Mouse (Mus musculus): ENCODE results near the gene Bub3. TPM values are rescaled to one million over a fixed set of nuclear protein-coding genes. Genes with fewer than 3 reads are reported as not detected.

Gene Bub3
- polyA plus RNA-seq, 1 experiment from 2014 or later = 72.3 TPM

- Histone ChIP-seq H3K27ac (ENCODE audit: low read depth, low read length) (no peak overlapping the region), H3K9me3 (ENCODE audit: control insufficient read depth) (no peaks in the 10 kb centered on the region), H3K4me2 (replicated peaks; ENCODE audit: low read depth) (no peak overlapping the region), H3K27me3 (replicated peaks; ENCODE audit: control insufficient read depth, insufficient read depth, low read length) (peaks cover 98% of the 10 kb centered on the region), H3K4me1 (replicated peaks; ENCODE audit: control insufficient read depth, insufficient read depth, low read length) (no peaks in the 10 kb centered on the region), H3K9ac (ENCODE audit: low read depth, low read length) (no peak overlapping the region), H3K4me3 (ENCODE audit: low read depth, low read length) (no peak overlapping the region), H3K36me3 (ENCODE audit: control insufficient read depth, insufficient read depth) (no peaks in the 10 kb centered on the region)
- WGBS = 5% methylated on average over 4 of the region's 4 CpGs
- no peak for TF ChIP-seq CTCF (IDR thresholded peaks at IDR 0.05; ENCODE audit: low read depth)
- no peak for ATAC-seq
Measured at GRCm38 (mm10) chr7:131551471-131551870, 8.6 kb upstream of the Bub3 start.

DNA sequence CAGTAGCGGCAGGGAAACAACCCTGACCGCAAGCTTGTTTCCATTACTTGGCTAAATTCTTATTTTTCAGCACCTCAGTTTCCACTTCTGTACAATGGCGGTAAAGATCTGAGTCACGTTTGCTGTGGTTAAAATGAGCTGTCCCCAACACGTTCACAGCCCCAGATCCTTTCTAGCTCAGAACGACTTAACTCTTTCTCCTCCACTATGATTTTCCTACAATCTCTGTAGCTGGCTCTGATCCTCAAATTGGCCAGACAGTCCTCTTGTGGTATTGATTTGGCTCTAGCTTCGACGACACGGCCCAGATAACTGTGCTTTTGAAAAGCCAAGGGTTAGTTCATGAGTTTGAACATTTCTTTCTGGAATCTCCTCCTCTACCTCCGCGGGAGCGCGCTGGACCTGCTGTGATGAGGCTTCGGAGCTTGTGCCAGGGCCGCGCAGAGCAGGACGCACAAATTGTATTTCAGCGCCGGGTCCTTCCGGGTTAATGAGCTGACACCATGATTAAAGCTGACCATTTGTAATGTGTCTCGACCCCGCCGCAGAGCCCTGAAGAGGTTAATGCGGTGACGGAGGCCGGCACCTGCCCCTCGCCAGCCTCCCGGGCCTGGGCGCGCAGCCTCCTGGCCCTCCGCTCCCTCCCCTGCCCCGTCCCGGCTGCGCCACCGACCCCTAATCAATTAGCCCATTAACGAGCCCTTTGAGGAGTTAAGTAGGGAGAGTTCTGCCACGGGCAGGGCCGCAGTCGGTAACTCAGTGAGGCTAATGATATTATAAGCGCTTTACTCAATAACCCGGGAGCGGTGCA lies 7.9 kb upstream of the Bub3 start:
- no peaks in the 10 kb centered on the region for H3K36me3 ChIP-seq (ENCODE audit: control insufficient read depth, insufficient read depth)
- no peaks in the 10 kb centered on the region for H3K9me3 ChIP-seq (ENCODE audit: control insufficient read depth)
- no peak overlapping the region for H3K27ac ChIP-seq (ENCODE audit: low read depth, low read length)
- H3K4me3 ChIP-seq (ENCODE audit: low read depth, low read length) = no peak overlapping the region
- peaks cover 98% of the 10 kb centered on the region for H3K27me3 ChIP-seq (replicated peaks; ENCODE audit: control insufficient read depth, insufficient read depth, low read length)
- 2% methylated on average over 42 of the region's 42 CpGs for WGBS
- TF ChIP-seq CTCF (IDR thresholded peaks at IDR 0.05; ENCODE audit: low read depth) = no peak
- ATAC-seq = no peak
- no peak overlapping the region for H3K9ac ChIP-seq (ENCODE audit: low read depth, low read length)
- 0 out of 2 replicates have a peak, but pooled peaks cover 4% of the 10 kb centered on the region for H3K4me1 ChIP-seq (replicated peaks; ENCODE audit: control insufficient read depth, insufficient read depth, low read length)
- no peak overlapping the region for H3K4me2 ChIP-seq (replicated peaks; ENCODE audit: low read depth)

GRCm38 (mm10) chr7:131552781-131553180 lies 7.2 kb upstream of the Bub3 start:
- H3K27ac ChIP-seq (ENCODE audit: low read depth, low read length) = no peak overlapping the region
- no peak for TF ChIP-seq CTCF (IDR thresholded peaks at IDR 0.05; ENCODE audit: low read depth)
- H3K4me2 ChIP-seq (replicated peaks; ENCODE audit: low read depth) = no peak overlapping the region
- H3K9me3 ChIP-seq (ENCODE audit: control insufficient read depth) = no peaks in the 10 kb centered on the region
- under 1% methylated on average over 5 of the region's 5 CpGs for WGBS
- ATAC-seq = no peak
- H3K4me1 ChIP-seq (replicated peaks; ENCODE audit: control insufficient read depth, insufficient read depth, low read length) = 0 out of 2 replicates have a peak, but pooled peaks cover 4% of the 10 kb centered on the region
- H3K9ac ChIP-seq (ENCODE audit: low read depth, low read length) = no peak overlapping the region
- H3K4me3 ChIP-seq (ENCODE audit: low read depth, low read length) = no peak overlapping the region
- H3K36me3 ChIP-seq (ENCODE audit: control insufficient read depth, insufficient read depth) = no peaks in the 10 kb centered on the region
- peaks cover 98% of the 10 kb centered on the region for H3K27me3 ChIP-seq (replicated peaks; ENCODE audit: control insufficient read depth, insufficient read depth, low read length)

DNA sequence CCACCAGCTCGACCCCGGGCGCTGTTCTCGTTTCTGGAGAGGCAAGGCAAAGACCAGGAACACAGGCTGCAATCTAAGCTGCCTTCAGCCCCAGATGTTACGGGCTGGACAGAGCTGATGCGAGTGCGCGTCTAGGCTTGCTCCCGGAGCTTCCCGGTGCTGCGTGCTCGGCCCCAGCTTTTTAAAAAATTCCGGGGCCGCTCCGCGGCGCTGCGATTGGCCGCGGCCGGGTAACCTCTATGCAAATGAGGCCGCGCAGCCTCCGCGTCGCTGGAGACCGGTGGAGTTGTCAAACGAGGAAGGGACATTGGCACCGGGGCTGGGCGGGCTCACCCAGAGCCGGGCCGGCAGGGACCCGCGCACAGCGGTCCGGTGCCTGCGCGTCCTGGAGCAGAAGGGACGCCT lies 6.2 kb upstream of the Bub3 start:
- Histone ChIP-seq H3K9ac (ENCODE audit: low read depth, low read length) (no peak overlapping the region), H3K9me3 (ENCODE audit: control insufficient read depth) (no peaks in the 10 kb centered on the region), H3K36me3 (ENCODE audit: control insufficient read depth, insufficient read depth) (no peaks in the 10 kb centered on the region), H3K4me2 (replicated peaks; ENCODE audit: low read depth) (peak overlapping the region; percentile 55), H3K4me3 (ENCODE audit: low read depth, low read length) (peak overlapping the region; percentile 33), H3K27ac (ENCODE audit: low read depth, low read length) (no peak overlapping the region), H3K4me1 (replicated peaks; ENCODE audit: control insufficient read depth, insufficient read depth, low read length) (0 out of 2 replicates have a peak, but pooled peaks cover 4% of the 10 kb centered on the region), H3K27me3 (replicated peaks; ENCODE audit: control insufficient read depth, insufficient read depth, low read length) (peaks cover 98% of the 10 kb centered on the region)
- WGBS = under 1% methylated on average over 37 of the region's 39 CpGs
- peak; percentile 19; the same call in 1 of the 2 replicates for ATAC-seq
- TF ChIP-seq CTCF (IDR thresholded peaks at IDR 0.05; ENCODE audit: low read depth) = no peak

DNA sequence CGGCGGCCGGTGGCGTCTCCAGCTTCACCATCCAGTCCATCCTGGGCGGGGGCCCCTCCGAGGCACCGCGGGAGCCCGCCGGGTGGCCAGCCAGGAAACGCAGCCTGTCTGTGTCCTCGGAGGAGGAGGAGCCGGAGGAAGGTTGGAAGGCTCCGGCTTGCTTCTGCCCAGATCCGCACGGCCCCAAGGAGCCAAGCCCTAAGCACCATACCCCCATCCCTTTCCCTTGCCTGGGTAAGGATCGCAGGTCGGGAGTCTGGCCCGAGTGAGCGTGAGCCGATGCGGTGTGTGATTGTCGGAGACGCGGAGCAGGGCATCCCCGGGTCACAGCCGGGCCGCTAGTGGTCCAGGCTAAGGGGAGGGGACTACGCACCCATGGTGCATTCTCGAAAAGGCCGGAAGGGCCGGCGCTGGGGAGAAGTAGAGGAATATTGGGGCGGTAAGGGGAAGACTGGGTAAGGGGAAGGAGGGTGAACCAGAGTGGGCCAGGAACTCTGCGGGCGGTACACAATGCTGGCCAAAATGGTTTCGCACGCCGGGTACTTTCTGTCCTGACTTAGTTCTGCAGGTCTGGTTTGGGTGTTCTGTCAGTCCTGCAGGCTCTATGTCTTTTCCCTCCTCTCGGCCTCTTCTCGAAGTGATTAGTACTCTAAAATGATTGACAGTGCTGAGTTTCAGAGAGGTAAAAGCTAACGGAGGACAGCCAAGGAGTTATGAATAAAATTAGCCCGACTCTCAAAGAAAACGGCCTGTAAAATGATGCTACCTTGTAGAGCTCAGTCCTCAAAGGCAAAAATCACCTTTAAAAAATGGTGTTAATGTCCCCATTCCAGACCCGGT lies 5.5 kb upstream of the Bub3 start:
- Histone ChIP-seq H3K36me3 (ENCODE audit: control insufficient read depth, insufficient read depth) (no peaks in the 10 kb centered on the region), H3K4me3 (ENCODE audit: low read depth, low read length) (peak overlapping the region; percentile 33), H3K4me1 (replicated peaks; ENCODE audit: control insufficient read depth, insufficient read depth, low read length) (0 out of 2 replicates have a peak, but pooled peaks cover 4% of the 10 kb centered on the region), H3K27ac (ENCODE audit: low read depth, low read length) (no peak overlapping the region), H3K4me2 (replicated peaks; ENCODE audit: low read depth) (peak overlapping the region; percentile 55), H3K9ac (ENCODE audit: low read depth, low read length) (0 out of 2 replicates have a peak overlapping the region, but pooled peaks have one; percentile 11), H3K27me3 (replicated peaks; ENCODE audit: control insufficient read depth, insufficient read depth, low read length) (peaks cover 99% of the 10 kb centered on the region), H3K9me3 (ENCODE audit: control insufficient read depth) (no peaks in the 10 kb centered on the region)
- under 1% methylated on average over 45 of the region's 45 CpGs for WGBS
- ATAC-seq = no peak
- TF ChIP-seq CTCF (IDR thresholded peaks at IDR 0.05; ENCODE audit: low read depth) = no peak
